Mouse (Mus musculus): ENCODE measurements around the gene Rilp. TPM values are rescaled to one million over a fixed set of nuclear protein-coding genes. Genes with fewer than 3 reads are reported as not detected.

Gene Rilp
- total and polyA plus RNA-seq, 3 experiments = 0.19 to 0.65 TPM; not detected in 1

GRCm38 (mm10) chr11:75537025-75537414 is 27.1 kb downstream of the Rilp start:
- H3K36me3 ChIP-seq (ENCODE audit: control insufficient read depth in 1 of 2, insufficient read depth in 2 of 2, low read length in 2 of 2) = peaks cover 0 to 50% of the 10 kb centered on the region in 2 experiments; a peak in 2 of 4 replicates
- H3K79me2 ChIP-seq (ENCODE audit: control insufficient read depth, insufficient read depth, low read length, poor library complexity) = peaks cover 5% of the 10 kb centered on the region
- TF ChIP-seq JUND (IDR thresholded peaks at IDR 0.05; ENCODE audit: low read depth, low read length) = no peak
- no peak for DNase-seq (ENCODE audit: low read depth, low spot score)
- no peaks in the 10 kb centered on the region for H3K27me3 ChIP-seq (ENCODE audit: control insufficient read depth in 1 of 2, insufficient read depth in 2 of 2, low read length in 2 of 2)
- no peak overlapping the region for H3K4me3 ChIP-seq (ENCODE audit: control insufficient read depth in 1 of 2, insufficient read depth in 1 of 2, low read depth in 2 of 2, low read length in 2 of 2)
- no peak overlapping the region for H3K9ac ChIP-seq (ENCODE audit: control insufficient read depth, low read depth, low read length, poor library complexity, severe bottlenecking)
- H3K9me3 ChIP-seq (replicated peaks; ENCODE audit: insufficient read depth, low read length) = no peaks in the 10 kb centered on the region
- H3K4me1 ChIP-seq (ENCODE audit: control insufficient read depth in 1 of 2, insufficient read depth in 2 of 2, low read length in 2 of 2) = peaks cover 13 to 65% of the 10 kb centered on the region in 2 experiments
- no peak overlapping the region for H3K27ac ChIP-seq (ENCODE audit: control insufficient read depth, low read depth, low read length)

- no peak overlapping the region for H3K27ac ChIP-seq (ENCODE audit: control insufficient read depth, low read depth, low read length)
- no peaks in the 10 kb centered on the region for H3K27me3 ChIP-seq (ENCODE audit: control insufficient read depth in 1 of 2, insufficient read depth in 2 of 2, low read length in 2 of 2)
- H3K79me2 ChIP-seq (ENCODE audit: control insufficient read depth, insufficient read depth, low read length, poor library complexity) = peaks cover under 1% of the 10 kb centered on the region; the same call in 1 of the 2 replicates
- no peak overlapping the region for H3K4me3 ChIP-seq (ENCODE audit: control insufficient read depth in 1 of 2, insufficient read depth in 1 of 2, low read depth in 2 of 2, low read length in 2 of 2)
- H3K36me3 ChIP-seq (ENCODE audit: control insufficient read depth in 1 of 2, insufficient read depth in 2 of 2, low read length in 2 of 2) = peaks cover 0 to 50% of the 10 kb centered on the region in 2 experiments; a peak in 2 of 4 replicates
- DNase-seq (ENCODE audit: low read depth, low spot score) = no peak
- H3K9me3 ChIP-seq (replicated peaks; ENCODE audit: insufficient read depth, low read length) = no peaks in the 10 kb centered on the region
- TF ChIP-seq ETS1 (IDR thresholded peaks at IDR 0.05; ENCODE audit: low read depth, low read length) = no peak
- TF ChIP-seq NELFE (IDR thresholded peaks at IDR 0.05; ENCODE audit: low read depth, low read length) = 0 out of 2 replicates have a peak, but pooled peaks have one; percentile 22
- TF ChIP-seq ZNF384 (IDR thresholded peaks at IDR 0.05; ENCODE audit: low read depth, low read length) = no peak
- TF ChIP-seq RAD21 (IDR thresholded peaks at IDR 0.05; ENCODE audit: low read depth, low read length) = no peak
- TF ChIP-seq MYC (IDR thresholded peaks at IDR 0.05; ENCODE audit: low read depth, low read length) = no peak
- H3K9ac ChIP-seq (ENCODE audit: control insufficient read depth, low read depth, low read length, poor library complexity, severe bottlenecking) = no peak overlapping the region
- peaks cover 13 to 65% of the 10 kb centered on the region in 2 experiments for H3K4me1 ChIP-seq (ENCODE audit: control insufficient read depth in 1 of 2, insufficient read depth in 2 of 2, low read length in 2 of 2)
These were observed 27.7 kb downstream of the Rilp start for GRCm38 (mm10) chr11:75537491-75538183.

- H3K9me3 ChIP-seq (replicated peaks; ENCODE audit: insufficient read depth, low read length) = no peaks in the 10 kb centered on the region
- peak overlapping the region; percentile 48 for H3K9ac ChIP-seq (ENCODE audit: control insufficient read depth, low read depth, low read length, poor library complexity, severe bottlenecking)
- peak overlapping the region; percentile 67 for H3K27ac ChIP-seq (ENCODE audit: control insufficient read depth, low read depth, low read length)
- H3K4me1 ChIP-seq (ENCODE audit: control insufficient read depth in 1 of 2, insufficient read depth in 2 of 2, low read length in 2 of 2) = peaks cover 13 to 61% of the 10 kb centered on the region in 2 experiments
- DNase-seq (ENCODE audit: low read depth, low spot score) = no peak
- H3K79me2 ChIP-seq (ENCODE audit: control insufficient read depth, insufficient read depth, low read length, poor library complexity) = no peaks in the 10 kb centered on the region
- TF ChIP-seq SMC3 (IDR thresholded peaks at IDR 0.05; ENCODE audit: low read depth, low read length) = no peak
- TF ChIP-seq SIN3A (IDR thresholded peaks at IDR 0.05; ENCODE audit: low read length) = no peak
- TF ChIP-seq GATA1 (IDR thresholded peaks at IDR 0.05; ENCODE audit: low read depth, low read length) = no peak
- no peak; the same call in 1 of the 2 replicates for TF ChIP-seq ZMIZ1 (IDR thresholded peaks at IDR 0.05; ENCODE audit: low read depth, low read length)
- TF ChIP-seq USF1 (IDR thresholded peaks at IDR 0.05; ENCODE audit: low read depth, low read length) = no peak
- TF ChIP-seq NELFE (IDR thresholded peaks at IDR 0.05; ENCODE audit: low read depth, low read length) = no peak
- no peak for TF ChIP-seq TCF12 (IDR thresholded peaks at IDR 0.05; ENCODE audit: low read depth, low read length)
- no peak for TF ChIP-seq MYB (IDR thresholded peaks at IDR 0.05; ENCODE audit: low read depth, low read length)
- TF ChIP-seq TBP (IDR thresholded peaks at IDR 0.05; ENCODE audit: low read depth, low read length) = no peak
- no peak for TF ChIP-seq POLR2AphosphoS2 (IDR thresholded peaks at IDR 0.05; ENCODE audit: low read length)
- peaks cover 0 to 47% of the 10 kb centered on the region in 2 experiments; a peak in 2 of 4 replicates for H3K36me3 ChIP-seq (ENCODE audit: control insufficient read depth in 1 of 2, insufficient read depth in 2 of 2, low read length in 2 of 2)
- no peaks in the 10 kb centered on the region for H3K27me3 ChIP-seq (ENCODE audit: control insufficient read depth in 1 of 2, insufficient read depth in 2 of 2, low read length in 2 of 2)
- no peak overlapping the region; a peak in 1 of 4 replicates for H3K4me3 ChIP-seq (ENCODE audit: control insufficient read depth in 1 of 2, insufficient read depth in 1 of 2, low read depth in 2 of 2, low read length in 2 of 2)
These were observed 28.5 kb downstream of the Rilp start for GRCm38 (mm10) chr11:75538184-75538969.

Measured in MEL (cell line).